Mouse (Mus musculus) hindbrain, embryonic 14.5 days (tissue): Measurements from ENCODE around the gene Ptges. TPM values are rescaled to one million over a fixed set of nuclear protein-coding genes. Genes with fewer than 3 reads are reported as not detected.
A peak's percentile ranks its signal among the peaks of the same experiment; 100 is the strongest.

Experiments used
- ATAC-seq: fragments of 200-750 bp; cut with Nextera tagmentation; 2 replicates; pipeline ENCODE4 v1.8.0; 2017; ENCODE audit warnings: moderate number of reproducible peaks, mild to moderate bottlenecking, moderate TSS enrichment, moderate library complexity; ENCODE audit not compliant: low FRiP score
- DNase-seq: peaks from one replicate; pipeline ENCODE4 v3.0.0-alpha.2; 2015; ENCODE audit warnings: low spot score
- H3K27ac ChIP-seq: fragments of 300-500 bp; sonication (generic); 2 replicates; pipeline ENCODE4 v1.5.1; 2014; ENCODE audit warnings: mild to moderate bottlenecking, moderate library complexity
- H3K27me3 ChIP-seq: fragments of 300-500 bp; sonication (generic); 2 replicates; pipeline ENCODE4 v1.6.1; 2014; ENCODE audit warnings: mild to moderate bottlenecking, low read length, mixed read lengths; ENCODE audit not compliant: control insufficient read depth, insufficient read depth
- H3K36me3 ChIP-seq: fragments of 300-500 bp; sonication (generic); replicated peaks from 2 replicates; pipeline ENCODE4 v1.6.1; 2014; ENCODE audit not compliant: control insufficient read depth, insufficient read depth
- H3K4me1 ChIP-seq: fragments of 300-500 bp; sonication (generic); replicated peaks from 2 replicates; pipeline ENCODE4 v1.6.1; 2014; ENCODE audit warnings: antibody characterized with exemption, low read length, mixed read lengths; ENCODE audit not compliant: control insufficient read depth, insufficient read depth
- H3K4me2 ChIP-seq: fragments of 300-500 bp; sonication (generic); replicated peaks from 2 replicates; pipeline ENCODE4 v1.6.1; 2014; ENCODE audit warnings: mild to moderate bottlenecking, moderate library complexity
- H3K4me3 ChIP-seq: fragments of 300-500 bp; sonication (generic); replicated peaks from 2 replicates; pipeline ENCODE4 v1.5.1; 2014; ENCODE audit warnings: mild to moderate bottlenecking, low read length
- H3K9ac ChIP-seq: fragments of 300-500 bp; sonication (generic); 2 replicates; pipeline ENCODE4 v1.6.1; 2014
- H3K9me3 ChIP-seq: fragments of 300-500 bp; sonication (generic); 2 replicates; pipeline ENCODE4 v1.6.1; 2016; ENCODE audit warnings: low read length; ENCODE audit not compliant: control insufficient read depth
- WGBS: fragments of 180-500 bp; shearing (Covaris S2); extraction: QIAGEN DNeasy Blood & Tissue Kit; methylation state at CpG from one replicate; pipeline ENCODE4 v1.1.7; 2014; 5-methylcytosine and 5-hydroxymethylcytosine counted together
- polyA plus RNA-seq: library from polyadenylated mRNA; unstranded; fragments of >200 nt; fragmentation: Nextera tagmentation; extraction: Ambion mirVana; gene quantifications from 2 replicates; pipeline ENCODE4 v1.2.1, GENCODE M21; 2014

Gene Ptges
- polyA plus RNA-seq, 1 experiment from 2014 or later: 3.7 TPM

DNA sequence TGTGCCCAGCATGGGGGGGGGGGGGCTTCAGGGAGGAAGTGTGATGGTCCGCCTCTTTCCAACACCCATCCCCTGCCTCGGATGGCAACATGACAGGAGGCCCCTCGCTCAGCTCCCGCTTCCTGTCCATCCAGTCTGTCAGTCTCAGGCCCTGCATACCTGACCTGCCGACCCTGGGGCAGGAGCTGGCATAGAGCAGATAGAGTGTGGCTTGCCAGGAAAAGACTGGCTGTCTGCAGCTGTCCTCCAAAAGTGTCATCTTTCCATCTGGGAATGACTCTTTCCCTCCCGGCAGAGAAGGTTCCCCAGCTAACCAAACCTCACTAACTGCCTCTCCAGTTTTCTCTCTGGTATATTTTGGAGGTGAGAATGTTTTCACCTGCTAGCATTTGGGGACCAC, 79.1 kb downstream of the Ptges start:
- no peak for ATAC-seq
- peaks cover 15% of the 10 kb centered on the region for H3K27me3 ChIP-seq
- no peaks in the 10 kb centered on the region; the same call in 1 of the 2 replicates for H3K4me1 ChIP-seq
- DNase-seq: no peak
- H3K4me2 ChIP-seq: no peak overlapping the region
- no peak overlapping the region for H3K27ac ChIP-seq
- no peak overlapping the region for H3K4me3 ChIP-seq
- H3K9me3 ChIP-seq: no peaks in the 10 kb centered on the region
- WGBS: 70% methylated on average over 6 of the region's 6 CpGs
- H3K9ac ChIP-seq: no peak overlapping the region
- H3K36me3 ChIP-seq: no peaks in the 10 kb centered on the region

- Histone ChIP-seq H3K27ac (no peak overlapping the region), H3K4me1 (no peaks in the 10 kb centered on the region; the same call in 1 of the 2 replicates), H3K9me3 (no peaks in the 10 kb centered on the region), H3K9ac (no peak overlapping the region), H3K4me2 (no peak overlapping the region), H3K4me3 (no peak overlapping the region), H3K27me3 (peaks cover 33% of the 10 kb centered on the region), H3K36me3 (no peaks in the 10 kb centered on the region)
- ATAC-seq (no peak), DNase-seq (no peak)
- 64% methylated on average over 8 of the region's 8 CpGs for WGBS
Measured at GRCm38 (mm10) chr2:30848184-30848583, 81.5 kb downstream of the Ptges start.

DNA sequence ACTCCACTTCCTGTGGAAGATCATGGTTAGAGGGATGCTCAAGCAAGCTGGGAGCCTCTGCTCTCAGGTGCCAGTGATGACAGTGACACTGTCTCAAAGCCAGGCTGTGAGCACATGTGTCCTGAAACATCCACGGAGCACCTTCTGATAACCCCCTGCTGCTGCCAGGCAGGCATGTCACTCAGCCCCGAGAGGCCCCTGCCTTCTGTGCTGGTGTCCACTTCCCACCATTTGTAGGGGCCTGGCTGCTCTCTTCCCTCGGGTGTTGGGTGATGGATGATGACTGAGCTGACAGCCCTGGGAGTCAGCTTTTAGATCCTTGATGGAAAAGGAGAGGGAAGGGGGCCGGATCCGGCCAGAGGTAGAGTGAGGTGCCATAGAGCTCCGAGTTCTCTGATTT, 82.9 kb downstream of the Ptges start:
- 30% methylated on average over 6 of the region's 6 CpGs for WGBS
- no peak overlapping the region for H3K4me2 ChIP-seq
- ATAC-seq: no peak

DNA sequence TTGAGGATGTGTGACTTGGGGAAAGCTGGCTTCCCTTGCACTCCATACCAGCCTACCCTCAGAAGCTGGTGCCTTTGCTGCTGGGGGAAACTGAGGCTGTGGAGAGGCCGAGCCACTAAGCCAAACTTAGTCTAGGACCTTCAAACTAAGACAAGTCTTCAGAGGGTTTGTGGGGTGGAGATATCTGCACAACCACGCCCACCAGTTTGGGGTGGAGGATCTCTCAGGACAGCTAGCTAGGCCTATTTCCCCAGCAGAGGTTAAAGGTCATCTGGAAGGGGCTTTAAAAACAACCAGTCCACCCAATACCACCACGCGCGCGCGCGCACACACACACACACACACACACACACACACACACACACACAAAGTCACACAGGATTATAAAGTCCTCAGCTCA, 83.4 kb downstream of the Ptges start:
- WGBS: 82% methylated on average over 8 of the region's 8 CpGs
- DNase-seq (no peak), ATAC-seq (no peak)
- Histone ChIP-seq H3K36me3 (no peaks in the 10 kb centered on the region), H3K9me3 (no peaks in the 10 kb centered on the region), H3K4me2 (peak overlapping the region; percentile 66; the same call in 1 of the 2 replicates), H3K4me1 (no peaks in the 10 kb centered on the region; the same call in 1 of the 2 replicates), H3K4me3 (0 out of 2 replicates have a peak overlapping the region, but pooled peaks have one; percentile 38), H3K9ac (no peak overlapping the region), H3K27ac (no peak overlapping the region), H3K27me3 (peaks cover 38% of the 10 kb centered on the region)

More for the DNA sequence above, 82.9 kb downstream of the Ptges start:
- Histone ChIP-seq H3K36me3 (no peaks in the 10 kb centered on the region), H3K27ac (no peak overlapping the region), H3K4me1 (no peaks in the 10 kb centered on the region; the same call in 1 of the 2 replicates), H3K27me3 (peaks cover 38% of the 10 kb centered on the region), H3K9ac (no peak overlapping the region), H3K9me3 (no peaks in the 10 kb centered on the region), H3K4me3 (no peak overlapping the region)
- no peak for DNase-seq

DNA sequence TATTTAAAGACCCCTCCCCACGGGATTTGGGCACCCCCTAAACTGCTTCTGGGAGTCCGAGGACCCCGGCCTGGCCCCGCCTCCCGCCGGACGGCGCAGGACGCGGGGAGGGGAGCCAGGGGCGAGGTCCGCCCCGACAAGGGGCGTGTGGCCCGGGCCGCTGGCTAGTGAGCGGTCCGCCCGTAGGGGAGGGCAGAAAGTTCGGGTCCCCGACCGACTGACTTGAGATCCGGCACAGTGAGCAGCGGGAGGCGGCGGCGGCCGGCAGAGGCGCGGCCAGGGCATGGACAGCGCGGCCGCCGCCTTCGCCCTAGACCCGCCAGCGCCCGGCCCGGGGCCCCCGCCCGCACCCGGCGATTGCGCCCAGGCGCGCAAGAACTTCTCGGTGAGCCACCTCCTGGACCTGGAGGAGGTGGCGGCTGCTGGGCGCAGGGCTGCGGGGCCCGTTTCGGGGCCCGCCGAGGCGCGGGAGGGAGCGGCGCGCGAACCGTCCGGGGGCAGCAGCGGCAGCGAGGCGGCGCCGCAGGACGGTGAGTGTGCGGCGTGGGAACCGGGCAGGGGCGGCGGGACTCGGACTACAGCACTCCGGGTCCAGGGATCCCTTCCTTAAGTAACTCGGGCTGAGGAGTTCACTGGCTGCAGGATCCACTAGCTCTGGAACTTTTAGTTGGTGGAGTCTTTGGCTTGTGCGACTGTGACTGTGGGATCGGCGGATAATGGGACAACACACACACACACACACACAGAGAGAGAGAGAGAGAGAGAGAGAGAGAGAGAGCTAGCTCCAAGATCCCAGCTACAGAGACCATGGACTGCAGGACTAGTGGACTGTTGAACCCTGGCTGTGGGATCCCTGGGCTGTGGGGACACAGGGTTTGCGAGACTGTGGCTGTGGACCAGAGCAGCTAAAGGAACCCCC, 84.3 kb downstream of the Ptges start:
- Histone ChIP-seq H3K4me1 (no peaks in the 10 kb centered on the region; the same call in 1 of the 2 replicates), H3K9ac (peak overlapping the region; percentile 46), H3K27ac (no peak overlapping the region), H3K4me3 (peak overlapping the region; percentile 38), H3K4me2 (peak overlapping the region; percentile 66), H3K27me3 (peaks cover 38% of the 10 kb centered on the region), H3K36me3 (no peaks in the 10 kb centered on the region), H3K9me3 (no peaks in the 10 kb centered on the region)
- ATAC-seq: no peak
- WGBS: 1% methylated on average over 78 of the region's 80 CpGs
- DNase-seq: no peak

GRCm38 (mm10) chr2:30842615-30843014, 87.0 kb downstream of the Ptges start:
- 66% methylated on average over 10 of the region's 10 CpGs for WGBS
- Histone ChIP-seq H3K27ac (no peak overlapping the region), H3K36me3 (no peaks in the 10 kb centered on the region), H3K27me3 (peaks cover 38% of the 10 kb centered on the region), H3K4me2 (no peak overlapping the region), H3K4me1 (no peaks in the 10 kb centered on the region; the same call in 1 of the 2 replicates), H3K9ac (no peak overlapping the region), H3K9me3 (no peaks in the 10 kb centered on the region), H3K4me3 (no peak overlapping the region)
- ATAC-seq: no peak
- no peak for DNase-seq

Other genes with a start within 250 kb of the Ptges start
- 0.87 and 2.1 TPM in 2 replicates for gene 1700001O22Rik, start 126.2 kb downstream of the Ptges start, polyA plus RNA-seq
- gene Ntmt1, start 122.0 kb downstream of the Ptges start, polyA plus RNA-seq: 102 and 103 TPM in 2 replicates
- 37.6 and 39.3 TPM in 2 replicates for gene Asb6, start 99.5 kb downstream of the Ptges start, polyA plus RNA-seq
- gene Prrx2, start 94.9 kb downstream of the Ptges start, polyA plus RNA-seq: 3.7 and 3.9 TPM in 2 replicates
- 19.4 and 20.6 TPM in 2 replicates for gene Tor1b, start 23.1 kb upstream of the Ptges start, polyA plus RNA-seq
- 81.2 and 82.0 TPM in 2 replicates for gene Tor1a, start 38.1 kb upstream of the Ptges start, polyA plus RNA-seq
- gene BC005624, start 52.3 kb upstream of the Ptges start, polyA plus RNA-seq: 72.5 and 73.7 TPM in 2 replicates
- gene Usp20, start 52.4 kb upstream of the Ptges start, polyA plus RNA-seq: 33.4 and 34.2 TPM in 2 replicates
- gene Fnbp1, start 212.1 kb upstream of the Ptges start, polyA plus RNA-seq: 28.9 and 29.1 TPM in 2 replicates
- gene Gpr107, start 222.5 kb upstream of the Ptges start, polyA plus RNA-seq: 25.1 and 26.1 TPM in 2 replicates